Mouse (Mus musculus) skeletal muscle tissue, postnatal 0 days (tissue): ENCODE results near the gene Ptcd3. TPM values are rescaled to one million over a fixed set of nuclear protein-coding genes. Genes with fewer than 3 reads are reported as not detected.

ENCODE experiments used
- polyA plus RNA-seq: library from polyadenylated mRNA; unstranded; fragments of >200 nt; fragmentation: Nextera tagmentation; extraction: Ambion mirVana; gene quantifications from 2 replicates; pipeline ENCODE4 v1.2.1, GENCODE M21; 2015

Gene Ptcd3
- 60.4 and 60.9 TPM in 2 replicates for polyA plus RNA-seq

GRCm38 (mm10) chr6:71908481-71909381 is at the start of gene Ptcd3, which contains the start of gene Polr1a:
TSS of gene Ptcd3 (minus strand) at chr6:71908750.
TSS of gene Polr1a (plus strand) at chr6:71909053.

GRCm38 (mm10) chr6:71830690-71831580 is 77.6 kb downstream of the Ptcd3 start, which contains the start of gene Immt:
TSS of gene Immt (plus strand) at chr6:71831331.

Other genes starting within 250 kb of the Ptcd3 start
- 45.2 and 48.5 TPM in 2 replicates for gene Reep1, start 201.2 kb downstream of the Ptcd3 start, polyA plus RNA-seq
- 61.5 and 66.4 TPM in 2 replicates for gene Mrpl35, start 81.8 kb downstream of the Ptcd3 start, polyA plus RNA-seq
- gene Immt, start 77.4 kb downstream of the Ptcd3 start, polyA plus RNA-seq = 205 and 218 TPM in 2 replicates
- 14.0 and 15.1 TPM in 2 replicates for gene Polr1a, start 303 bp upstream of the Ptcd3 start, polyA plus RNA-seq
- gene St3gal5, start 188.8 kb upstream of the Ptcd3 start, polyA plus RNA-seq = 41.9 and 43.6 TPM in 2 replicates